In genomic region chr13:55636185-55636983, GRCm38 (mm10) we compare ENCODE assay signal across 11 mouse cellular contexts. TPM values are rescaled to one million over a fixed set of nuclear protein-coding genes. Genes with fewer than 3 reads are reported as not detected.
DNase-seq lines count a peak whose midpoint lies in the region; ATAC-seq and TF ChIP-seq lines count a peak whose summit lies in the region.
"Had no signal": no experiment of that assay in that cellular context is flagged by ENCODE, and none has a peak within 500 bp of the region (broad histone marks: within the 10 kb centered on the region; RNA-seq: fewer than 3 reads in every experiment).

No protein-coding gene starts in this region.

- H3K79me2 ChIP-seq in C2C12 (ENCODE audit: control insufficient read depth, insufficient read depth) = peaks cover 53% of the 10 kb centered on the region

- H3K27me3 ChIP-seq in heart, embryonic 13.5 days (replicated peaks) = no peaks in the 10 kb centered on the region
- H3K27me3 ChIP-seq in C2C12 (ENCODE audit: control insufficient read depth, insufficient read depth, insufficient read length) = no peaks in the 10 kb centered on the region
- H3K27me3 ChIP-seq in embryonic facial prominence, embryonic 10.5 days (replicated peaks; ENCODE audit: low read depth, poor library complexity, severe bottlenecking) = no peaks in the 10 kb centered on the region
- no peaks in the 10 kb centered on the region for H3K27me3 ChIP-seq in liver, embryonic 13.5 days

- H3K4me3 ChIP-seq in heart, embryonic 13.5 days = peak overlapping the region; percentile 87
- H3K4me3 ChIP-seq in C2C12 (ENCODE audit: insufficient read depth, poor library complexity, severe bottlenecking) = peak overlapping the region; percentile 96
- H3K4me3 ChIP-seq in embryonic facial prominence, embryonic 10.5 days = peak overlapping the region; percentile 100
- H3K4me3 ChIP-seq in liver, embryonic 13.5 days (replicated peaks) = peak overlapping the region; percentile 100

- peaks cover 33% of the 10 kb centered on the region for H3K79me3 ChIP-seq in C2C12 (ENCODE audit: low read depth)

- no peaks in the 10 kb centered on the region for H3K9me3 ChIP-seq in heart, embryonic 13.5 days
- no peaks in the 10 kb centered on the region for H3K9me3 ChIP-seq in embryonic facial prominence, embryonic 10.5 days
- no peaks in the 10 kb centered on the region for H3K9me3 ChIP-seq in liver, embryonic 13.5 days (replicated peaks)

- no peak for DNase-seq in heart, postnatal 4 days
- no peak for DNase-seq in embryonic facial prominence, embryonic 10.5 days (ENCODE audit: low spot score)
- no peak for DNase-seq in liver, embryonic 13.5 days
- DNase-seq in c-Kit-positive CD71-positive TER-119-positive erythroid progenitor cells, embryonic 14.5 days (ENCODE audit: low spot score) = no peak
- no peak for DNase-seq in spleen, adult 18-20 months
- DNase-seq in urinary bladder, postnatal 10 days (ENCODE audit: low spot score) = no peak
- DNase-seq: kidney, adult 9 months; lung, postnatal 14 days; right cerebral cortex, postnatal 25 days had no signal

- H3K4me2 ChIP-seq in heart, embryonic 13.5 days = peak overlapping the region; percentile 94
- peak overlapping the region; percentile 88 for H3K4me2 ChIP-seq in liver, embryonic 13.5 days

- no peak overlapping the region for H3K9ac ChIP-seq in heart, embryonic 13.5 days
- H3K9ac ChIP-seq in liver, embryonic 13.5 days = peak overlapping the region; percentile 94

- ATAC-seq in heart, embryonic 13.5 days (ENCODE audit: extremely low read depth, insufficient number of reproducible peaks, low FRiP score, low TSS enrichment) = no peak
- ATAC-seq in liver, embryonic 13.5 days (ENCODE audit: low read depth) = no peak

- no peak overlapping the region for H3K27ac ChIP-seq in heart, embryonic 13.5 days (replicated peaks)
- no peak overlapping the region for H3K27ac ChIP-seq in embryonic facial prominence, embryonic 10.5 days (replicated peaks)
- H3K27ac ChIP-seq in liver, embryonic 13.5 days = no peak overlapping the region

- peaks cover 22% of the 10 kb centered on the region for H3K4me1 ChIP-seq in heart, embryonic 13.5 days
- H3K4me1 ChIP-seq in embryonic facial prominence, embryonic 10.5 days = peaks cover 16% of the 10 kb centered on the region
- H3K4me1 ChIP-seq in liver, embryonic 13.5 days (replicated peaks) = peaks cover 30% of the 10 kb centered on the region

- no peak for TF ChIP-seq CTCF in C2C12 (IDR thresholded peaks at IDR 0.05; ENCODE audit: control insufficient read depth, insufficient read depth, insufficient read length)

- H3ac ChIP-seq in C2C12 (ENCODE audit: control insufficient read depth, insufficient read length, low read depth) = no peak overlapping the region

- peaks cover 55% of the 10 kb centered on the region for H3K36me3 ChIP-seq in heart, embryonic 13.5 days
- peaks cover 46% of the 10 kb centered on the region for H3K36me3 ChIP-seq in C2C12 (ENCODE audit: control insufficient read depth, insufficient read depth)
- H3K36me3 ChIP-seq in embryonic facial prominence, embryonic 10.5 days (replicated peaks) = peaks cover 68% of the 10 kb centered on the region
- peaks cover 65% of the 10 kb centered on the region for H3K36me3 ChIP-seq in liver, embryonic 13.5 days

- 86% methylated on average over 14 of the region's 14 CpGs for WGBS in heart, embryonic 13.5 days
- WGBS in embryonic facial prominence, embryonic 10.5 days = 90% methylated on average over 14 of the region's 14 CpGs
- 84% methylated on average over 14 of the region's 14 CpGs for WGBS in liver, embryonic 13.5 days (ENCODE audit: insufficient replicate concordance)

TF ChIP-seq in C2C12, 6 proteins besides CTCF, POLR2A, EP300 and RAD21:
- TF ChIP-seq CEBPB (IDR thresholded peaks at IDR 0.05; ENCODE audit: low read depth) = no peak
- TF ChIP-seq MYOG (IDR thresholded peaks at IDR 0.05; ENCODE audit: control insufficient read depth, extremely low read depth, insufficient read length) = no peak
- TF ChIP-seq MYOD1 (IDR thresholded peaks at IDR 0.05; ENCODE audit: control insufficient read depth, insufficient read length, low read depth) = no peak
- TF ChIP-seq MAX (IDR thresholded peaks at IDR 0.05) = no peak
- TF ChIP-seq FOSL1 (IDR thresholded peaks at IDR 0.05; ENCODE audit: insufficient read depth, low read length, poor library complexity, severe bottlenecking) = no peak
- TF ChIP-seq USF1 (IDR thresholded peaks at IDR 0.05; ENCODE audit: low read depth) = no peak

RNA-seq across cellular contexts. Expression of gene Ddx46, which starts 1.6 kb away (rescaled TPM):
- 18.7 and 18.8 TPM in 2 replicates for polyA plus RNA-seq in heart, embryonic 13.5 days (2015; fragmentation: Nextera tagmentation; extraction: Ambion mirVana)
- 10 to 100 TPM; 33.8 to 34.3 TPM for total RNA-seq in heart, postnatal 4 days (2021)
- 15.2 TPM for polyA plus RNA-seq in C2C12 (2012; fragmentation: generic; extraction: Trizol)
- polyA plus RNA-seq in embryonic facial prominence, embryonic 10.5 days (2016; fragmentation: Nextera tagmentation; extraction: Ambion mirVana) = 44.7 and 47.4 TPM in 2 replicates
- polyA plus RNA-seq in liver, embryonic 13.5 days (2015; fragmentation: Nextera tagmentation; extraction: Ambion mirVana) = 20.7 and 27.3 TPM in 2 replicates

RNA-seq across cellular contexts. Expression of gene Caml, which starts 13.6 kb away (rescaled TPM):
- 30.9 and 36.8 TPM in 2 replicates for polyA plus RNA-seq in heart, embryonic 13.5 days (2015; fragmentation: Nextera tagmentation; extraction: Ambion mirVana)
- 10 to 100 TPM; 16.2 to 17.7 TPM for total RNA-seq in heart, postnatal 4 days (2021)
- 32.1 TPM for polyA plus RNA-seq in C2C12 (2012; fragmentation: generic; extraction: Trizol)
- 52.6 and 53.6 TPM in 2 replicates for polyA plus RNA-seq in embryonic facial prominence, embryonic 10.5 days (2016; fragmentation: Nextera tagmentation; extraction: Ambion mirVana)
- polyA plus RNA-seq in liver, embryonic 13.5 days (2015; fragmentation: Nextera tagmentation; extraction: Ambion mirVana) = 15.4 and 15.9 TPM in 2 replicates

RNA-seq across cellular contexts. Expression of gene B4galt7, which starts 36.7 kb away (rescaled TPM):
- polyA plus RNA-seq in heart, embryonic 13.5 days (2015; fragmentation: Nextera tagmentation; extraction: Ambion mirVana) = 20.6 and 21.2 TPM in 2 replicates
- 10 to 100 TPM; 12.2 to 12.5 TPM for total RNA-seq in heart, postnatal 4 days (2021)
- 16.1 TPM for polyA plus RNA-seq in C2C12 (2012; fragmentation: generic; extraction: Trizol)
- polyA plus RNA-seq in embryonic facial prominence, embryonic 10.5 days (2016; fragmentation: Nextera tagmentation; extraction: Ambion mirVana) = 30.1 and 32.0 TPM in 2 replicates
- 7.0 and 7.8 TPM in 2 replicates for polyA plus RNA-seq in liver, embryonic 13.5 days (2015; fragmentation: Nextera tagmentation; extraction: Ambion mirVana)

RNA-seq across cellular contexts. Expression of gene B230219D22Rik, which starts 56.5 kb away (rescaled TPM):
- polyA plus RNA-seq in heart, embryonic 13.5 days (2015; fragmentation: Nextera tagmentation; extraction: Ambion mirVana) = 51.5 and 53.4 TPM in 2 replicates
- 10 to 100 TPM; 77.3 to 82.3 TPM for total RNA-seq in heart, postnatal 4 days (2021)
- polyA plus RNA-seq in C2C12 (2012; fragmentation: generic; extraction: Trizol) = 15.8 TPM
- polyA plus RNA-seq in embryonic facial prominence, embryonic 10.5 days (2016; fragmentation: Nextera tagmentation; extraction: Ambion mirVana) = 55.5 and 60.7 TPM in 2 replicates
- polyA plus RNA-seq in liver, embryonic 13.5 days (2015; fragmentation: Nextera tagmentation; extraction: Ambion mirVana) = 12.4 and 14.1 TPM in 2 replicates
